Mouse (Mus musculus) bone marrow macrophage, adult 2 months (primary cell): Measurements from ENCODE around the gene Nras.

Experiments
- CTCF ChIP-seq: IDR thresholded peaks from 2 replicates; pipeline ENCODE4 v1.5.1; 2012; ENCODE audit warnings: low read depth, mild to moderate bottlenecking, low read length, moderate library complexity
- POLR2A ChIP-seq: IDR thresholded peaks from 2 replicates; pipeline ENCODE4 v1.6.1; 2012; ENCODE audit warnings: mild to moderate bottlenecking, low read depth, low read length, borderline replicate concordance

DNA sequence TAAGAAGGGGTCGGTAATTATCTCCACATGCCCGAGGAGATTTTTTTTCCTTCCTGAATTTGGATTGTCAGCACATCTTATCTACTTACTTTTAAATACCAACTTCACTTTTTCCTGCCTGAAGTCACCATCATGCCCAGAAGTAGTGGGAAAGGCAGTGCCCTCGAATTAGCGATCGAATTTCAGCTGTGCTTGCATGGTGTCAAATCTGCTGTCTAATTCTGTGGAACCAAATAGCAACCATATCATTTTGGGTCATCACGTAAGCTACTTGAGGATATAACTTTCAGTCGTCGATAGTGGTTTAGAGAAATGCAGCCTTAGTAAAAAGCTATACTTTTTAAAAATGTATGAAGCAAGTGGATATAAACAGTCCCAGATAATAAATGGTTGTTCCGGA, 18.4 kb downstream of the Nras start:
- no peak for TF ChIP-seq CTCF
- TF ChIP-seq POLR2A, result no peak
